Mouse (Mus musculus): ENCODE measurements at regions not wholly inside any gene's neighbourhood (a gene's known extent, or its start where the extent isn't known, plus 50 kb on each side); places are given as distances from the start of the nearest gene placed in this dataset.
A peak's percentile ranks its signal among the peaks of the same experiment; 100 is the strongest.

DNA sequence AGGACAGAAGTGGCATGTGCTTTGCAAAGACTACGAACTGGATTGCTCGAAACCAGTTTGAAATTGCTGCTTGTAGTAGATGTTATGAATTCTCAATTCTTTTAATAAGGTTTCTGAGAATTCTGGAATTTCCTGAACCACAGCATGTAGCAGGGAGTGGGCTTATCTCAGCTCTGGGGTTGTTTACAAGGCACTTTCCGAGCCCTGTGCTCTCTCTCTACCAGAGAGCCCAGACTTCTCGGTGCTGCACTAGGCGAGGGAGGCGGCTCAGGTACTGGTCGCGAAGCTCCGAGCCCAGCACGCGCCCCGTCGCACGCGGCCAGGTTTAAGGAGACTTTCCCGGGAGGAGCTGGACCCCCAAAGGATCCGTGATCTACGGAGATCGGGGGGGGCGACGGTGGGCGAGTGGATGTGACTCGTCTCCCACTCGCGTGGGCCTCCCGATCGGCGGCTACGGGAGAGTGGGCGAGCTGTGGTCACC lies 51.9 kb upstream of the Gpc5 start:
- intact Hi-C loops (cut with DNase I), result loop anchor here (2.0 kb wide), 1 partner anchor 23 kb away; no protein-coding TSS in a partner anchor
- no peak for DNase-seq (ENCODE audit: low spot score in 2 of 2)

DNA sequence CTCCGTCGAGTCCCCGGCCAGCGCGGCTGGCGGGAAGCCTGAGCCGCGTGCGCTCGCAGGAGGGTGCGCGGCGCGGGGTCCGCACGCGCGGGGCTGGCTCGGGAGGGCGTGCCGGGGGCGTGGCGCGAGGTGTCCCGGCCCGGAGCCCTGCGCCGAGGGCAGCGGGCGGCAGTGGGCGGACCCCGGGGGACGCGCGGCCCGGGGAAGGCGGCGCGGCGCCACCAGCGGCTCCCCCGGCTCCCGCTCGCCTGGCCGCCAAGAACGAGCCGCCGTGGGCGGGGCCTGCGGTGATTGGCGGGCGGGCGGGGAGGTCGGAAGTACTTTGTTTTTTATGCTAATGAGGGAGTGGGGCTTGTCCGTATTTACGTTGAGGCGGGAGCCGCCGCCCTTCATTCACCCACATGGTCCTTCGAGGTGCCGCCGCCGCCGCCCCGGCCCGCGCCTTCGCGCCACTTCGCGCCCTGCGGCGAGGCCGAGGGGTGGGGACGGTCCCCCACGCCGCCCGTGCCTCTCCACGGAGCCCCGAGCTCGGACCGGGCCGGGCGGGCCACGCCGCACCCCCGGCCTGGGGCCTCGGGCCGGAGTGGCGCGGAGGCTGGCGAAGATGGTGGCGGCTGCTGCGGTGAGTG lies 51.3 kb upstream of the Gpc5 start:
- intact Hi-C loops (cut with DNase I), result loop anchor here (2.0 kb wide), 1 partner anchor 24 kb away; no protein-coding TSS in a partner anchor
- DNase-seq (ENCODE audit: low spot score in 2 of 2), result peak; percentile 61 to 69

DNA sequence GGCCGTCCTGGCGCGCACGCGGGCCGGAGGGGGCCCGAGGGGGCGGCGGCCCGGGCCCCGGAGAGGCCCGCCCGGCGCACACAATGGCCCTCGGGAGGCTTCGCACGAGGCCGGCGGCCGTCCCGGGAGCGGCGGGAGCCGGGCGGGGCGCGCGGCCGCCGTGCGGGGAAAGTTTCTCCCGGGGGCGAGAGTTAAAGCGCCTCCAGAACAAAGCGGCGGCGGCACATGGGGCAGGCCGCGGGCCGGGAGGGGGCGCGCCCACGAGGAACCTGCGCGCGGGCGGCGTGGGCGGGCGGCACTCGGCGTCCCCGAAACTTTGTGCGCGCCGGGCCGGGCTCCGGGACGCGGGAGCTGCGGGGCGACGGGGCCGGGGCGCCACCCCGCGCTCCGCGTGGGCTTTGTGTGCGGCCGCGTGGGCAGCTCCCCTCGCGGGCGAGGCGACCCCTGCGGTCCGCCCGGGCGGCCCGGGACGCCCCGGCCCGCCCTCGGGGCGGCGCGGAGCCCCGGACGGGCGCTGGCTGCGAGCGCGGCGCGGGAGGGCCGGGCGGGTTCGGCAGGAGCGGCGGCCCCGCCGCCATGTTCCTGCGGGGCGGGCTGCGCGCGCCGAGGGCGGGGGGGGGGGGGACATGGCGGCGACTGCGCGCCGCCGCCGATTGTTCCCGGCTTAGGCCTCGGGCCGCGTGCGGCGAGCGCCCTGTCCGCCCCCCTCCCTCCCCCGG lies 50.5 kb upstream of the Gpc5 start:
- intact Hi-C loops (cut with DNase I), result loop anchor here (2.0 kb wide), 1 partner anchor 25 kb away; no protein-coding TSS in a partner anchor
- peak; percentile 12 to 32 for DNase-seq (ENCODE audit: low spot score in 2 of 2)

DNA sequence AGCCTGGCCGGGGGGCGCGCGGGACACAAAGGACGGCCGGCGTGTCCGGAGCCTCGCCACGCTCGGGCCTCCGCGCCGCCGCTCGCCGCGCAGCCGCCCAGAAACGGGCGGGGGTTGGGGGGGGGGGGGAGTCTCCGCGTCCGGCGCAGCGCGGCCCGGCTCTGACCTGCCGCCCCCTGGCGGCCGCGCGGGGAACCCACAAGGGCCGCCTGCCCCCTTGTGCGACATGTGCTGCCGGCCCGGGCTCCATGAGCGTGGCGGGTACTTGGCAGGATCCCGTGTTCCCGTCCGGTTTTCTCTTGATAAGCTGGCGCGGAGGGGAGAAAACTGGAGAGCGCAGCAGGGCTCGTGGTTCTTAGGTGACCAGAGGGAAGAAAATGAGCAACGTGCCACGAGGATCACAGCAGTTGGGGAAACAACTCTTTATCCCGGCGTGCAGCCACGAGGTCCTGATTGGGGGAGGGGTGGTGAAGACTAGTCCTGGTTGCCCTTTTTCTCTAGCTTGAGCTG lies 49.9 kb upstream of the Gpc5 start:
- intact Hi-C loops (cut with DNase I), result no loop called here
- DNase-seq (ENCODE audit: low spot score in 2 of 2), result peak; percentile 74 to 83

Data from left cerebral cortex, postnatal 36 days (tissue).